ENCODE assay signal across 9 mouse cellular contexts in the genomic region with DNA sequence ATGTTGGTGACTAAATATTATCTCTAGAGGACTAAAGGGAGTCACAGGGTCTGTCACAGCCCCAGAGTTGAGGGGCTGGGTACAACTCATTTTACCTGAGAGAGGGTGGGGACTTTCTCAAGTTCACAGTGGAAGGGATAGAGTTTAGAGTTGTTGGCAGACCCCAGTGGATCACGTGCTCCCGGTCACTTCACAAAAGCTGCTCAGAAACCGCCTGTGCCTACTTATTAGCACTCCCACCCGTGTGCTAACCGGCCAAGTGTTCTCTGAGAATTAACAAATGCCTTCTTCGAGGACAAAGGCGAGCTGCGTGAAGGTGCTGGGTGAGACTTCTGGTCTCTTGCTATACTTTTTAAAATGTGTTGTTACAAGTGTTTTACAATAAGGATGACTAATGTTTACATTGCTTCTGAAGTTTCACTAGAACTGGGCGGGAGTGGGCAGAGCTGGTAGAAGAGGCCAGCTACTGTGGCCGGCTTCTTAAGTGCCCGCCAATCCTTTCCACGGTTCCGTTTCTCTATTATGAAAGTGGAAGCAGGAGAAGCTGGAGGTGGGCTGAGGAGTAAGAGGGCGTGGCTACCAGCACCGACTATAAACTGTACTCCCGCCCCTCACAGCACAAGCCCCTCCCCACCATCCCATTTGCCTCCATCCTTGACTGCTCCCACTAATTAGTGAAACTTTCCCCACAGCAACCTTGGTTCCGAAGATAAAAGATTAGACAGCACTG. TPM values are rescaled to one million over a fixed set of nuclear protein-coding genes. Genes with fewer than 3 reads are reported as not detected.
DNase-seq lines count a peak whose midpoint lies in the region; ATAC-seq and TF ChIP-seq lines count a peak whose summit lies in the region.
"Had no signal": no experiment of that assay in that cellular context is flagged by ENCODE, and none has a peak within 500 bp of the region (broad histone marks: within the 10 kb centered on the region; RNA-seq: fewer than 3 reads in every experiment).

No protein-coding gene starts in this region.

- no peak overlapping the region for H3K9ac ChIP-seq in intestine, embryonic 15.5 days
- H3K9ac ChIP-seq in stomach, postnatal 0 days (ENCODE audit: low read length) = peak overlapping the region; percentile 41; the same call in 1 of the 2 replicates

- TF ChIP-seq CTCF in stomach, postnatal 0 days (IDR thresholded peaks at IDR 0.05; ENCODE audit: low read depth) = no peak

- no peak overlapping the region for H3K27ac ChIP-seq in intestine, embryonic 15.5 days
- no peak overlapping the region for H3K27ac ChIP-seq in stomach, postnatal 0 days (replicated peaks)

- DNase-seq in ovary, adult 18-20 months (ENCODE audit: low spot score) = peak; percentile 60
- DNase-seq in ovary, postnatal 10 days (ENCODE audit: low spot score) = no peak
- peak; percentile 68 to 75 for DNase-seq in lung, adult 18-20 months
- peak; percentile 58 for DNase-seq in stomach, postnatal 0 days (ENCODE audit: low spot score)
- no peak for DNase-seq in gastrocnemius, postnatal 10 days
- no peak for DNase-seq in thymus, postnatal 10 days (ENCODE audit: low spot score in 2 of 2)
- no peak for DNase-seq in adrenal gland, adult 18-20 months (ENCODE audit: low spot score in 2 of 2)

- no peaks in the 10 kb centered on the region for H3K4me1 ChIP-seq in intestine, embryonic 15.5 days (replicated peaks)
- no peaks in the 10 kb centered on the region; the same call in 1 of the 2 replicates for H3K4me1 ChIP-seq in stomach, postnatal 0 days (replicated peaks; ENCODE audit: control insufficient read depth, insufficient read depth)

- ATAC-seq in intestine, embryonic 15.5 days = peak; percentile 76
- peak; percentile 81 for ATAC-seq in stomach, postnatal 0 days (ENCODE audit: low FRiP score, low TSS enrichment)

- TF ChIP-seq EP300 in stomach, postnatal 0 days (optimal IDR thresholded peaks at IDR 0.05) = no peak

- peak overlapping the region; percentile 15; the same call in 1 of the 2 replicates for H3K4me3 ChIP-seq in intestine, embryonic 15.5 days (replicated peaks)
- peak overlapping the region; percentile 25 for H3K4me3 ChIP-seq in stomach, postnatal 0 days (ENCODE audit: low read depth, low read length)

- H3K4me2 ChIP-seq in intestine, embryonic 15.5 days (replicated peaks) = peak overlapping the region; percentile 49
- peak overlapping the region; percentile 46 for H3K4me2 ChIP-seq in stomach, postnatal 0 days (replicated peaks; ENCODE audit: low read depth)

- H3K9me3 ChIP-seq in intestine, embryonic 15.5 days = no peaks in the 10 kb centered on the region
- H3K9me3 ChIP-seq in stomach, postnatal 0 days (ENCODE audit: control insufficient read depth, low read length) = no peaks in the 10 kb centered on the region

- WGBS in intestine, embryonic 15.5 days = 29% methylated on average over 17 of the region's 17 CpGs
- 13% methylated on average over 17 of the region's 17 CpGs for WGBS in stomach, postnatal 0 days

- no peaks in the 10 kb centered on the region for H3K27me3 ChIP-seq in intestine, embryonic 15.5 days (replicated peaks)
- no peaks in the 10 kb centered on the region for H3K27me3 ChIP-seq in stomach, postnatal 0 days (ENCODE audit: control insufficient read depth, insufficient read depth, low read length)

- H3K36me3 ChIP-seq in intestine, embryonic 15.5 days = no peaks in the 10 kb centered on the region
- H3K36me3 ChIP-seq in stomach, postnatal 0 days (ENCODE audit: control insufficient read depth, insufficient read depth, low read length) = no peaks in the 10 kb centered on the region

RNA-seq across cellular contexts. Expression of a gene that starts 11.5 kb away (rescaled TPM):
- polyA plus RNA-seq in intestine, embryonic 15.5 days (2015; fragmentation: Nextera tagmentation; extraction: Ambion mirVana) = 0.19 and 0.57 TPM in 2 replicates
- 0.06 and 0.07 TPM in 2 replicates for polyA plus RNA-seq in stomach, postnatal 0 days (2015; fragmentation: Nextera tagmentation; extraction: Ambion mirVana)
- under 1 TPM in 1 of 2 experiments, not detected in 1; 0.26 TPM for total RNA-seq in gastrocnemius, postnatal 10 days (2021)
- under 1 TPM in 1 of 2 experiments, not detected in 1; 0.32 TPM for total RNA-seq in adrenal gland, adult 18-20 months (2021)
- polyA plus RNA-seq: neural tube, embryonic 11.5 days had no signal

RNA-seq across cellular contexts. Expression of a gene that starts 21.1 kb away (rescaled TPM):
- 0.30 and 0.65 TPM in 2 replicates for polyA plus RNA-seq in intestine, embryonic 15.5 days (2015; fragmentation: Nextera tagmentation; extraction: Ambion mirVana)
- 4.0 and 5.2 TPM in 2 replicates for polyA plus RNA-seq in stomach, postnatal 0 days (2015; fragmentation: Nextera tagmentation; extraction: Ambion mirVana)
- total RNA-seq in gastrocnemius, postnatal 10 days (2021) = 1 to 10 TPM in 1 of 2 experiments, under 1 TPM in 1; 0.75 to 1.6 TPM
- 1 to 10 TPM; 3.1 to 6.5 TPM for total RNA-seq in adrenal gland, adult 18-20 months (2021)

RNA-seq across cellular contexts. Expression of a gene that starts 51.4 kb away (rescaled TPM):
- 37.7 TPM in 2 replicates for polyA plus RNA-seq in intestine, embryonic 15.5 days (2015; fragmentation: Nextera tagmentation; extraction: Ambion mirVana)
- 19.1 and 20.8 TPM in 2 replicates for polyA plus RNA-seq in stomach, postnatal 0 days (2015; fragmentation: Nextera tagmentation; extraction: Ambion mirVana)
- total RNA-seq in gastrocnemius, postnatal 10 days (2021) = 10 to 100 TPM; 26.9 to 29.9 TPM
- 10 to 100 TPM; 17.1 to 28.0 TPM for total RNA-seq in adrenal gland, adult 18-20 months (2021)

Comparison
In these comparisons a context has a peak if more than half of its experiments do, and no peak if none do; other contexts are left out.
1. DNase-seq: peak in ovary, adult 18-20 months (single experiment), lung, adult 18-20 months (2 of 2) and stomach, postnatal 0 days (single experiment); none in ovary, postnatal 10 days (single experiment), gastrocnemius, postnatal 10 days (single experiment), thymus, postnatal 10 days (0 of 2) and adrenal gland, adult 18-20 months (0 of 2).